ENCODE assay signal across 8 mouse cellular contexts in genomic region chr2:152397004-152397589, GRCm38 (mm10). TPM values are rescaled to one million over a fixed set of nuclear protein-coding genes. Genes with fewer than 3 reads are reported as not detected.
DNase-seq lines count a peak whose midpoint lies in the region; ATAC-seq and TF ChIP-seq lines count a peak whose summit lies in the region.

No protein-coding gene starts in this region.

- no peaks in the 10 kb centered on the region for H3K4me1 ChIP-seq in intestine, postnatal 0 days (replicated peaks; ENCODE audit: control insufficient read depth, insufficient read depth, low read length)
- H3K4me1 ChIP-seq in limb, embryonic 10.5 days = peaks cover 51% of the 10 kb centered on the region
- H3K4me1 ChIP-seq in midbrain, embryonic 14.5 days (ENCODE audit: control insufficient read depth, insufficient read depth, low read length) = peaks cover 39% of the 10 kb centered on the region
- peaks cover 9% of the 10 kb centered on the region for H3K4me1 ChIP-seq in spleen, adult 2 months (ENCODE audit: control insufficient read depth, insufficient read depth, insufficient read length)

- H3K9ac ChIP-seq in intestine, postnatal 0 days (ENCODE audit: low read depth, low read length) = peak overlapping the region; percentile 77
- peak overlapping the region; percentile 98 for H3K9ac ChIP-seq in midbrain, embryonic 14.5 days (replicated peaks; ENCODE audit: low read length)

- no peak for ATAC-seq in cerebellum, adult (ENCODE audit: insufficient number of reproducible peaks, low FRiP score, low TSS enrichment)
- peak; percentile 25 for ATAC-seq in intestine, postnatal 0 days
- peak; percentile 21 for ATAC-seq in midbrain, embryonic 14.5 days (ENCODE audit: low FRiP score, low TSS enrichment)

- peak overlapping the region; percentile 85 for H3K4me2 ChIP-seq in intestine, postnatal 0 days (replicated peaks; ENCODE audit: low read depth)
- peak overlapping the region; percentile 69 for H3K4me2 ChIP-seq in midbrain, embryonic 14.5 days (ENCODE audit: low read length)

- under 1% methylated on average over 68 of the region's 77 CpGs for WGBS in intestine, postnatal 0 days
- under 1% methylated on average over 76 of the region's 77 CpGs for WGBS in limb, embryonic 10.5 days
- WGBS in midbrain, embryonic 14.5 days = under 1% methylated on average over 75 of the region's 77 CpGs
- WGBS in spleen, adult 2 months = under 1% methylated on average over 75 of the region's 77 CpGs

- no peaks in the 10 kb centered on the region for H3K36me3 ChIP-seq in intestine, postnatal 0 days (ENCODE audit: control insufficient read depth, insufficient read depth)
- peaks cover 20% of the 10 kb centered on the region for H3K36me3 ChIP-seq in limb, embryonic 10.5 days
- H3K36me3 ChIP-seq in midbrain, embryonic 14.5 days (ENCODE audit: control insufficient read depth, insufficient read depth, low read length) = peaks cover 10% of the 10 kb centered on the region; the same call in 1 of the 2 replicates
- H3K36me3 ChIP-seq in spleen, adult 2 months (ENCODE audit: control insufficient read depth, insufficient read depth, low read length) = no peaks in the 10 kb centered on the region

- no peak for TF ChIP-seq POLR2A in spleen, adult 2 months (IDR thresholded peaks at IDR 0.05; ENCODE audit: low read depth, low read length)

- H3K27me3 ChIP-seq in intestine, postnatal 0 days (replicated peaks; ENCODE audit: control insufficient read depth, insufficient read depth, low read length) = no peaks in the 10 kb centered on the region
- H3K27me3 ChIP-seq in limb, embryonic 10.5 days (ENCODE audit: low read depth, poor library complexity, severe bottlenecking) = no peaks in the 10 kb centered on the region
- no peaks in the 10 kb centered on the region for H3K27me3 ChIP-seq in midbrain, embryonic 14.5 days (ENCODE audit: control insufficient read depth, insufficient read depth, low read length)
- H3K27me3 ChIP-seq in spleen, adult 2 months (ENCODE audit: control insufficient read depth, insufficient read depth, low read length) = peaks cover 2% of the 10 kb centered on the region; the same call in 1 of the 2 replicates

- TF ChIP-seq CTCF in intestine, postnatal 0 days (IDR thresholded peaks at IDR 0.05; ENCODE audit: low read depth) = peak; percentile 34
- TF ChIP-seq CTCF in spleen, adult 2 months (IDR thresholded peaks at IDR 0.05; ENCODE audit: extremely low read depth, insufficient read depth, insufficient read length, insufficient replicate concordance) = no peak

- peak; percentile 61 for DNase-seq in cerebellum, adult 11 months
- peak; percentile 79 for DNase-seq in embryo, embryonic 10.5 days (ENCODE audit: low spot score)
- DNase-seq in gastrocnemius, postnatal 36 days = peak; percentile 63 to 69
- DNase-seq in limb, embryonic 10.5 days (ENCODE audit: low spot score) = peak; percentile 81
- DNase-seq in midbrain, embryonic 14.5 days = peak; percentile 86
- peak; percentile 30 to 65 for DNase-seq in spleen, adult 2 months (ENCODE audit: low read depth in 1 of 2, low spot score in 2 of 2)

- peak overlapping the region; percentile 96 for H3K27ac ChIP-seq in intestine, postnatal 0 days (ENCODE audit: low read depth, low read length)
- peak overlapping the region; percentile 99 for H3K27ac ChIP-seq in limb, embryonic 10.5 days
- peak overlapping the region; percentile 100 for H3K27ac ChIP-seq in midbrain, embryonic 14.5 days (replicated peaks; ENCODE audit: low read depth, low read length)
- H3K27ac ChIP-seq in spleen, adult 2 months (ENCODE audit: insufficient read depth, low read length) = peak overlapping the region; percentile 38; the same call in 1 of the 2 replicates

- intact Hi-C loops in gastrocnemius, postnatal 36 days (cut with DNase I) = no loop called here

- H3K9me3 ChIP-seq in intestine, postnatal 0 days (ENCODE audit: control insufficient read depth) = no peaks in the 10 kb centered on the region
- no peaks in the 10 kb centered on the region for H3K9me3 ChIP-seq in limb, embryonic 10.5 days (replicated peaks)
- no peaks in the 10 kb centered on the region for H3K9me3 ChIP-seq in midbrain, embryonic 14.5 days (ENCODE audit: control insufficient read depth, low read length)

- peak overlapping the region; percentile 74 for H3K4me3 ChIP-seq in intestine, postnatal 0 days (ENCODE audit: low read depth, low read length)
- H3K4me3 ChIP-seq in limb, embryonic 10.5 days = peak overlapping the region; percentile 97
- H3K4me3 ChIP-seq in midbrain, embryonic 14.5 days (replicated peaks; ENCODE audit: low read depth, low read length) = peak overlapping the region; percentile 91
- H3K4me3 ChIP-seq in spleen, adult 2 months (ENCODE audit: extremely low read depth, insufficient read depth, insufficient read length) = peak overlapping the region; percentile 66

RNA-seq across cellular contexts. Expression of gene Sox12, which starts 0.8 kb away (rescaled TPM):
- 1 to 10 TPM; 1.4 to 1.5 TPM for total RNA-seq in gastrocnemius, postnatal 36 days (2021)
- polyA plus RNA-seq in intestine, postnatal 0 days (2015; fragmentation: Nextera tagmentation; extraction: Ambion mirVana) = 2.8 and 3.1 TPM in 2 replicates
- polyA plus RNA-seq in limb, embryonic 10.5 days (2016; fragmentation: Nextera tagmentation; extraction: Ambion mirVana) = 9.9 and 11.8 TPM in 2 replicates
- 21.9 and 25.4 TPM in 2 replicates for polyA plus RNA-seq in midbrain, embryonic 14.5 days (2014; fragmentation: Nextera tagmentation; extraction: Ambion mirVana)
- 4.0 and 4.6 TPM in 2 replicates for polyA plus RNA-seq in spleen, adult 2 months (2012; rRNA removed)

RNA-seq across cellular contexts. Expression of gene Zcchc3, which starts 17.7 kb away (rescaled TPM):
- 1 to 10 TPM in 1 of 2 experiments, under 1 TPM in 1; 0.84 to 2.1 TPM for total RNA-seq in gastrocnemius, postnatal 36 days (2021)
- 15.7 and 18.1 TPM in 2 replicates for polyA plus RNA-seq in intestine, postnatal 0 days (2015; fragmentation: Nextera tagmentation; extraction: Ambion mirVana)
- 64.9 and 67.2 TPM in 2 replicates for polyA plus RNA-seq in limb, embryonic 10.5 days (2016; fragmentation: Nextera tagmentation; extraction: Ambion mirVana)
- polyA plus RNA-seq in midbrain, embryonic 14.5 days (2014; fragmentation: Nextera tagmentation; extraction: Ambion mirVana) = 18.0 and 19.3 TPM in 2 replicates
- polyA plus RNA-seq in spleen, adult 2 months (2012; rRNA removed) = 1.8 and 2.7 TPM in 2 replicates

RNA-seq across cellular contexts. Expression of gene 6820408C15Rik, which starts 18.3 kb away (rescaled TPM):
- total RNA-seq in gastrocnemius, postnatal 36 days (2021) = not detected
- 0.34 and 0.37 TPM in 2 replicates for polyA plus RNA-seq in intestine, postnatal 0 days (2015; fragmentation: Nextera tagmentation; extraction: Ambion mirVana)
- 0.40 and 0.61 TPM in 2 replicates for polyA plus RNA-seq in limb, embryonic 10.5 days (2016; fragmentation: Nextera tagmentation; extraction: Ambion mirVana)
- 1.0 and 1.1 TPM in 2 replicates for polyA plus RNA-seq in midbrain, embryonic 14.5 days (2014; fragmentation: Nextera tagmentation; extraction: Ambion mirVana)
- polyA plus RNA-seq in spleen, adult 2 months (2012; rRNA removed) = 0.12 TPM in 1 of 2 replicates, not detected in the other

RNA-seq across cellular contexts. Expression of gene Nrsn2, which starts 20.7 kb away (rescaled TPM):
- total RNA-seq in gastrocnemius, postnatal 36 days (2021) = not detected
- polyA plus RNA-seq in intestine, postnatal 0 days (2015; fragmentation: Nextera tagmentation; extraction: Ambion mirVana) = 4.1 and 4.7 TPM in 2 replicates
- 0.59 and 1.4 TPM in 2 replicates for polyA plus RNA-seq in limb, embryonic 10.5 days (2016; fragmentation: Nextera tagmentation; extraction: Ambion mirVana)
- 40.1 and 49.0 TPM in 2 replicates for polyA plus RNA-seq in midbrain, embryonic 14.5 days (2014; fragmentation: Nextera tagmentation; extraction: Ambion mirVana)
- polyA plus RNA-seq in spleen, adult 2 months (2012; rRNA removed) = not detected in 2 replicates

RNA-seq across cellular contexts. Expression of gene Trib3, which starts 53.3 kb away (rescaled TPM):
- total RNA-seq in gastrocnemius, postnatal 36 days (2021) = 1 to 10 TPM in 1 of 2 experiments, under 1 TPM in 1; 0.62 to 1.5 TPM
- polyA plus RNA-seq in intestine, postnatal 0 days (2015; fragmentation: Nextera tagmentation; extraction: Ambion mirVana) = 2.5 and 2.9 TPM in 2 replicates
- 2.6 and 3.2 TPM in 2 replicates for polyA plus RNA-seq in limb, embryonic 10.5 days (2016; fragmentation: Nextera tagmentation; extraction: Ambion mirVana)
- polyA plus RNA-seq in midbrain, embryonic 14.5 days (2014; fragmentation: Nextera tagmentation; extraction: Ambion mirVana) = 0.62 and 1.2 TPM in 2 replicates
- 0.65 and 1.0 TPM in 2 replicates for polyA plus RNA-seq in spleen, adult 2 months (2012; rRNA removed)

Comparison
In these comparisons a context has a peak if more than half of its experiments do, and no peak if none do; other contexts are left out.
1. H3K27ac ChIP-seq: peak in every context shown above with its lines; median percentile 100 in midbrain, embryonic 14.5 days; 99 in limb, embryonic 10.5 days; 96 in intestine, postnatal 0 days; 38 in spleen, adult 2 months.